Mouse (Mus musculus): Measurements from ENCODE around the gene Ppp1r35.
"Not testable (repeated sequence)": the region's sequence is repeated elsewhere in the genome, so short reads cannot be mapped to it uniquely, and the experiment has no call there.

Ppp1r35 gene

DNA sequence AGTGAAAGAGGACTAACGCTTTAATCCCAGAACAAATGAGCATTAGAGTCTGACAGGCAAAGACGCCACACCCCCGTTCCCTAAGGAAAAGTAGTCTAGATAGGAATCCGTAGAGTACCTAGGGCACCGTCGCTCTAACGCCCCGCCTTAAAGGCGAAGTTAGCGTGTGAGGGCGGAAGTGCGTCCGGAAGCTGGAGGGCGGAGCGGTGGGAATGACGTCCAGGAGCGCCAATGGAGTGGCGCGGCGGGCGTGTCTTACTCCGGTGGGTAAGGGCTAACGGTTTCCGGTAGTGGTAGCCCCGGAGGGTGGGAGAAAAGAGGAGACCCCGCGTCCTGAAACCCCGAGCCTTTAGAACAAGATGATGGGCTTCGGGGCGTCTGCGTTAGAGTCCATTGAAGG, at the start of gene Ppp1r35:
Ppp1r35 (plus strand) TSS at position 215 of the 400 bp plus-strand sequence.
- DNase-seq (ENCODE audit: low spot score), result peak; percentile 87

- no peak for DNase-seq (ENCODE audit: low spot score)
These were observed 44.9 kb upstream of the Ppp1r35 start for GRCm38 (mm10) chr5:137733638-137734288.

DNA sequence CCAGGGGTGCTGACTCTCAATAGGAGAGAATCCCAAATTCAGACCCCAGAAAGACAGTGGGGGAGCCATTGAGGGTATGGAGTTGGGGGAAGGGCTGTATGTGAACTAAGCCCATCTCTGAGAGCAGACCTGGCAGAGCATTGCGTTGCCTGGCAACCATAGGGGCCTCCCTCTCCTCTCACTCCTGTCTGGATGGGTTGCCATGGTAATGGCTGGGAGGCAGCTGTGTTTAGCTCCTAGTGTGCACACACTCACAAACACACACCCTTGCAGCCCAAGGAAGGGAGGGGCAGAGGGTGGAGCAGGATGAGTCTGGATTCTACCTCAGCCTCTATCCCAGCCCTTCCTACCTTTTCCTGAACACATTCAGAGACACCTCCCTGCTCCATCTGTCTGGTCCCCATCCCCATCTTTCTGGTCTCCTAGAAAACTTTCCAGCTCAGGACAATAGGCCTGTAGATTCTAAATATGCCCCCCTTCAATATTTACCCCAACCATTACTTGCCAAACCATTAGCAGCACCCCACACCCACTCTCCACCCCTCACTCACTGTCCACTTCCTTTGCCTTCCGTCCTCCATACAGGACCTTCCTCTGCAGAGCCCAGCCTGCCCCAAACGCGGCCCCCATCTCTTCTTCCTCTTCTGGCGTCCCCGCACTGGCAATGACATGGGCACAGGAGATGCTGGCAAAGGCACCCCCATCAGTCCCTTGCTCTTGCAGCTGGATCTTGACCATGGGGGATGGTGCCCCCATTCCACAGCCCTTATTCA, 44.2 kb upstream of the Ppp1r35 start:
- DNase-seq (ENCODE audit: low spot score), result no peak

DNA sequence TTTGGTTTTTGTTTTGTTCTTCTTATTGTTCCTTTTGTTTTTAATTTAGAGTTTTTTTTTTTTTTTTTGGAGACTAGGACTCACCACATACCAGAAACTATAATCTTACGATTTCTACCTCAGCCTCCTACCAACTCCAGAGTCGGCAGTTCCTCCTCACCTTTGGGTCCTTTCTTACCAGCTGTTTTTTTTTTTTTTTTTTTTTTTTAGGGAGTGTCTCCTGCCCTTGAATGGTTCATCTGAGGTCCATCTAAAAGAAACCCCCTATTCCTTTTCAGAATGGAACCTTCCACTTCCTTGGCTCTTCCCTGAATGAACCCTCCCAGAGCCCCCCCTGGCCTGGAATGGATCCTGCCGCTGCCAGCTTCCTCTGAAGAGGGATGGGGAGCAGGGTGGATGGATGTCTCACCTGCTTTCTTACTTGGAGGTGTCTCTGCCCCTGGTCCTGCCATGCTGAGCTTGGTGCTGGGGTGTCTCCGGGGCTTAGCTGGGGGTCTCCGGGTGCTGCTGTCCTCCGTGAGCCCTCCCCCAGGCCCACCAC, 41.2 kb upstream of the Ppp1r35 start:
- no peak for DNase-seq (ENCODE audit: low spot score)

GRCm38 (mm10) chr5:137738516-137738915, 40.1 kb upstream of the Ppp1r35 start:
- no peak for DNase-seq (ENCODE audit: low spot score)

GRCm38 (mm10) chr5:137739471-137739870, 39.2 kb upstream of the Ppp1r35 start:
- DNase-seq (ENCODE audit: low spot score), result no peak

- no peak for DNase-seq (ENCODE audit: low spot score)
These were observed 38.1 kb upstream of the Ppp1r35 start for GRCm38 (mm10) chr5:137740506-137740905.

- peak; percentile 80 for DNase-seq (ENCODE audit: low spot score)
These were observed 37.4 kb upstream of the Ppp1r35 start, which contains the start of gene Nyap1 for GRCm38 (mm10) chr5:137741023-137741931. Gene Nyap1, minus strand, starts transcription at chr5:137741607.

DNA sequence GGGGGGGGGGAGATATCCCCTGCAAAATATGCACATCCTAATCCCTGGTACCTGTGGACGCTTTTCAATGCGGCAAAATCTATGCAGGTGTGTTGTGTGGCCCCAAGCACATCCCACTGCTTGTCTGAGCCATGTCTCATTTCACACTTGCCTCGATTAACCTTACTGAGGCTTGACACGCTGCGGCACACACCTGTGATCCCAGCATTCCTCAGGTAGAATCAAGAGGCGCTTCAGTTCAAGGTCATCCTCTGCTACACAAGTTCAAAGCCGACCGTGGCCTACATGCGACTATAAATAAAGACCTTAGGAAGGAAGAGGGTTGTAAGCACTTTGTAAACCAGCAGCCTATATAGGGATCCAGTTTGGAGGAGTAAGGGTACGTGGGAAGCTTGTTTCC, 36.6 kb upstream of the Ppp1r35 start:
- no peak for DNase-seq (ENCODE audit: low spot score)

GRCm38 (mm10) chr5:137742836-137743235, 35.8 kb upstream of the Ppp1r35 start:
- no peak for DNase-seq (ENCODE audit: low spot score)

GRCm38 (mm10) chr5:137744197-137744596, 34.5 kb upstream of the Ppp1r35 start:
- DNase-seq (ENCODE audit: low spot score), result no peak

GRCm38 (mm10) chr5:137745214-137746171, 33.2 kb upstream of the Ppp1r35 start, which contains the start of gene Tsc22d4:
Gene Tsc22d4, plus strand, starts transcription at chr5:137745730.
- peak; percentile 96 for DNase-seq (ENCODE audit: low spot score)

GRCm38 (mm10) chr5:137746282-137746850, 32.3 kb upstream of the Ppp1r35 start:
- DNase-seq (ENCODE audit: low spot score), result peak; percentile 65

GRCm38 (mm10) chr5:137746851-137747325, 31.8 kb upstream of the Ppp1r35 start:
- DNase-seq (ENCODE audit: low spot score), result no peak

GRCm38 (mm10) chr5:137747326-137747961, 31.2 kb upstream of the Ppp1r35 start:
- DNase-seq (ENCODE audit: low spot score), result peak; percentile 42

GRCm38 (mm10) chr5:137748130-137748770, 30.4 kb upstream of the Ppp1r35 start:
- DNase-seq (ENCODE audit: low spot score), result no peak

GRCm38 (mm10) chr5:137749196-137749836, 29.3 kb upstream of the Ppp1r35 start:
- no peak for DNase-seq (ENCODE audit: low spot score)

DNA sequence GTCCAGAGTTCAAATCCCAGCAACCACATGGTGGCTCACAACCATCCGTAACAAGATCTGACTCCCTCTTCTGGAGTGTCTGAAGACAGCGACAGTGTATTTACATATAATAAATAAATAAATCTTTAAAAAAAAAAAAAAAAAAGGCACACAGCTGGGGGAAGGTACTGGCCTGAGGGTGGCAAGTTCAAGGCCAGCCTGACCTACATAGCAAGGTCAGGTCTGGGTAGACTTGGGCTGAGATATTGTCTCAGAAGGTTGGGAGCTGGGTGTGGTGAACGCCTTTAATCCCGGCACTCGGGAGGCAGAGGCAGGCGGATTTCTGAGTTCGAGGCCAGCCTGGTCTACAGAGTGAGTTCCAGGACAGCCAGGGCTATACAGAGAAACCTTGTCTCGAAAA, 28.4 kb upstream of the Ppp1r35 start:
- not testable (repeated sequence) for DNase-seq (ENCODE audit: low spot score)
